Mouse (Mus musculus) MEL (cell line): Measurements from ENCODE around the gene Tmem9. TPM values are rescaled to one million over a fixed set of nuclear protein-coding genes. Genes with fewer than 3 reads are reported as not detected.

ENCODE experiments used
- DNase-seq: peaks from one replicate; pipeline ENCODE4 v3.0.0; 2011; ENCODE audit warnings: low read depth, low spot score
- H3K27ac ChIP-seq: 2 replicates; pipeline ENCODE4 v1.5.1; 2012; ENCODE audit warnings: low read depth, mild to moderate bottlenecking, control low read depth, low read length, moderate library complexity; ENCODE audit not compliant: control insufficient read depth
- H3K27me3 ChIP-seq, 2 experiments: fragments of 150-350 bp in 1 of 2; sonication (generic) in 1 of 2; 2 replicates each; pipeline ENCODE4 v1.6.1; 2012; ENCODE audit warnings: low read length in 2 of 2, mild to moderate bottlenecking in 2 of 2, improper control_type of control experiment in 1 of 2, moderate library complexity in 1 of 2; ENCODE audit not compliant: insufficient read depth in 2 of 2, control insufficient read depth in 1 of 2
- H3K36me3 ChIP-seq, 2 experiments: 2 replicates each; pipeline ENCODE4 v1.6.1; 2012 to 2014; ENCODE audit warnings: low read length in 2 of 2, improper control_type of control experiment in 1 of 2, inconsistent platforms in 1 of 2, mild to moderate bottlenecking in 1 of 2; ENCODE audit not compliant: insufficient read depth in 2 of 2, control insufficient read depth in 1 of 2
- H3K4me1 ChIP-seq, 2 experiments: fragments of 150-350 bp in 1 of 2; sonication (generic) in 1 of 2; 2 replicates each; pipeline ENCODE4 v1.6.1; 2012; ENCODE audit warnings: low read length in 2 of 2, improper control_type of control experiment in 1 of 2, mild to moderate bottlenecking in 1 of 2; ENCODE audit not compliant: insufficient read depth in 2 of 2, control insufficient read depth in 1 of 2
- H3K4me3 ChIP-seq, 2 experiments: fragments of 150-350 bp in 1 of 2; sonication (generic) in 1 of 2; 2 replicates each; pipeline ENCODE4 v1.5.1; 2012; ENCODE audit warnings: low read depth in 2 of 2, low read length in 2 of 2, mild to moderate bottlenecking in 2 of 2, moderate library complexity in 2 of 2, control low read depth in 1 of 2, improper control_type of control experiment in 1 of 2; ENCODE audit not compliant: control insufficient read depth in 1 of 2, insufficient read depth in 1 of 2
- H3K79me2 ChIP-seq: 2 replicates; pipeline ENCODE4 v1.6.1; 2012; ENCODE audit warnings: mild to moderate bottlenecking, low read length, moderate library complexity; ENCODE audit not compliant: control insufficient read depth, poor library complexity, insufficient read depth
- H3K9ac ChIP-seq: 2 replicates; pipeline ENCODE4 v1.6.1; 2012; ENCODE audit warnings: low read depth, mild to moderate bottlenecking, control low read depth, low read length, moderate library complexity; ENCODE audit not compliant: control insufficient read depth, poor library complexity, severe bottlenecking
- H3K9me3 ChIP-seq: fragments of 150-350 bp; sonication (generic); replicated peaks from 2 replicates; pipeline ENCODE4 v1.6.1; 2012; ENCODE audit warnings: mild to moderate bottlenecking, low read length, improper control_type of control experiment, moderate library complexity; ENCODE audit not compliant: insufficient read depth
- CHD2 ChIP-seq: IDR thresholded peaks from 2 replicates; pipeline ENCODE4 v1.6.1; 2011; ENCODE audit warnings: low read length, improper control_type of control experiment
- E2F4 ChIP-seq: IDR thresholded peaks from 2 replicates; pipeline ENCODE4 v1.6.1; 2011; ENCODE audit warnings: low read depth, low read length, improper control_type of control experiment, borderline replicate concordance
- ELF1 ChIP-seq: IDR thresholded peaks from 2 replicates; pipeline ENCODE4 v1.6.1; 2014; ENCODE audit warnings: low read depth, mild to moderate bottlenecking, inconsistent platforms, low read length, improper control_type of control experiment, moderate library complexity
- GABPA ChIP-seq: IDR thresholded peaks from 2 replicates; pipeline ENCODE4 v1.6.1; 2012; ENCODE audit warnings: low read depth, mild to moderate bottlenecking, inconsistent platforms, low read length, improper control_type of control experiment, moderate library complexity
- HCFC1 ChIP-seq: IDR thresholded peaks from 2 replicates; pipeline ENCODE4 v1.6.1; 2012; ENCODE audit warnings: low read depth, mild to moderate bottlenecking, inconsistent platforms, low read length, improper control_type of control experiment, moderate library complexity
- JUND ChIP-seq: IDR thresholded peaks from 2 replicates; pipeline ENCODE4 v1.6.1; 2011; ENCODE audit warnings: low read depth, mild to moderate bottlenecking, improper control_type of control experiment, low read length
- MAX ChIP-seq: IDR thresholded peaks from 2 replicates; pipeline ENCODE4 v1.6.1; 2011; ENCODE audit warnings: low read length, improper control_type of control experiment
- MAZ ChIP-seq: IDR thresholded peaks from 2 replicates; pipeline ENCODE4 v1.6.1; 2012; ENCODE audit warnings: low read depth, mild to moderate bottlenecking, inconsistent platforms, low read length, improper control_type of control experiment
- MEF2A ChIP-seq: IDR thresholded peaks from 2 replicates; pipeline ENCODE4 v1.6.1; 2014; ENCODE audit warnings: low read depth, mild to moderate bottlenecking, inconsistent platforms, low read length, improper control_type of control experiment; ENCODE audit not compliant: poor library complexity, insufficient replicate concordance, severe bottlenecking; ENCODE audit errors: extremely low read depth
- MXI1 ChIP-seq: IDR thresholded peaks from 2 replicates; pipeline ENCODE4 v1.6.1; 2011; ENCODE audit warnings: mild to moderate bottlenecking, low read depth, low read length, improper control_type of control experiment
- NELFE ChIP-seq: IDR thresholded peaks from 2 replicates; pipeline ENCODE4 v1.6.1; 2011; ENCODE audit warnings: low read depth, low read length, improper control_type of control experiment
- NRF1 ChIP-seq: IDR thresholded peaks from 2 replicates; pipeline ENCODE4 v1.6.1; 2014; ENCODE audit warnings: low read depth, mild to moderate bottlenecking, inconsistent platforms, low read length, improper control_type of control experiment, moderate library complexity; ENCODE audit not compliant: poor library complexity, insufficient read depth, severe bottlenecking
- POLR2A ChIP-seq, 2 experiments: IDR thresholded peaks; 2 replicates each; pipeline ENCODE4 v1.6.1; 2011 to 2012; ENCODE audit warnings: low read length in 2 of 2, mild to moderate bottlenecking in 2 of 2, control low read depth in 1 of 2, improper control_type of control experiment in 1 of 2, low read depth in 1 of 2, moderate library complexity in 1 of 2; ENCODE audit not compliant: control insufficient read depth in 1 of 2, insufficient read depth in 1 of 2, poor library complexity in 1 of 2
- TCF12 ChIP-seq: IDR thresholded peaks from 2 replicates; pipeline ENCODE4 v1.6.1; 2014; ENCODE audit warnings: low read depth, mild to moderate bottlenecking, inconsistent platforms, low read length, improper control_type of control experiment, moderate library complexity
- polyA plus RNA-seq, 2 experiments: library from polyadenylated mRNA; stranded (reverse) in 1 of 2; unstranded in 1 of 2; fragments of >175 nt in 1 of 2; fragments of >200 nt in 1 of 2; gene quantifications; 2 replicates each; pipeline versions ENCODE4 v1.2.1 to v1.2.4; 2012; ENCODE audit warnings: low replicate concordance in 2 of 2, low read depth in 1 of 2; ENCODE audit not compliant: insufficient read length in 2 of 2, insufficient read depth in 1 of 2, missing spikeins in 1 of 2
- total RNA-seq: library from RNA; depleted of rRNA; stranded (reverse); fragments of 300-350 nt; gene quantifications from 2 replicates; pipeline ENCODE4 v1.2.3, GENCODE M21; 2012

The Tmem9 gene
- total and polyA plus RNA-seq, 3 experiments, result 52.2 to 82.9 TPM; not detected in 1

- no peak for DNase-seq
- H3K4me1 ChIP-seq, result peaks cover 20 to 26% of the 10 kb centered on the region in 2 experiments
- H3K9ac ChIP-seq, result peak overlapping the region; percentile 70
- H3K79me2 ChIP-seq, result peaks cover 5% of the 10 kb centered on the region; the same call in 1 of the 2 replicates
- peaks cover 2 to 28% of the 10 kb centered on the region in 2 experiments; a peak in 3 of 4 replicates for H3K36me3 ChIP-seq
- H3K4me3 ChIP-seq, result peak overlapping the region; percentile 89 to 97
- H3K27me3 ChIP-seq, result no peaks in the 10 kb centered on the region
- TF ChIP-seq MAX (0 out of 2 replicates have a peak, but pooled peaks have one; percentile 18), MEF2A (no peak), JUND (no peak)
- TF ChIP-seq, all 39 proteins: peak for 1
- Histone ChIP-seq H3K9me3 (no peaks in the 10 kb centered on the region), H3K27ac (peak overlapping the region; percentile 71)
Measured at GRCm38 (mm10) chr1:136017307-136017706, 9.4 kb downstream of the Tmem9 start.

- TF ChIP-seq GABPA, result 0 out of 2 replicates have a peak, but pooled peaks have one; percentile 7
- TF ChIP-seq E2F4, result no peak
- TF ChIP-seq ELF1, result peak; percentile 80
- no peak for TF ChIP-seq MAZ
- peak in 1 of 2 experiments; percentile 50; a peak in 1 of 4 replicates for TF ChIP-seq POLR2A (IDR thresholded peaks at IDR 0.05; ENCODE audit: control insufficient read depth in 1 of 2, insufficient read depth in 1 of 2, low read depth in 1 of 2, low read length in 2 of 2, poor library complexity in 1 of 2)
- peak; percentile 73 for TF ChIP-seq CHD2
- TF ChIP-seq NRF1, result no peak
- TF ChIP-seq NELFE, result peak; percentile 46
- peak; percentile 51 for TF ChIP-seq MXI1
- TF ChIP-seq TCF12, result peak; percentile 26
- peak; percentile 44; the same call in 1 of the 2 replicates for TF ChIP-seq HCFC1
- peaks cover 17 to 26% of the 10 kb centered on the region in 2 experiments for H3K4me1 ChIP-seq
- H3K27ac ChIP-seq, result peak overlapping the region; percentile 71
Measured at GRCm38 (mm10) chr1:136017907-136018313, 10.0 kb downstream of the Tmem9 start.

More at GRCm38 (mm10) chr1:136017907-136018313, 10.0 kb downstream of the Tmem9 start:
- Histone ChIP-seq H3K9me3 (no peaks in the 10 kb centered on the region), H3K9ac (peak overlapping the region; percentile 87), H3K79me2 (peaks cover 5% of the 10 kb centered on the region; the same call in 1 of the 2 replicates), H3K4me3 (peak overlapping the region; percentile 89 to 97), H3K27me3 (no peaks in the 10 kb centered on the region), H3K36me3 (peaks cover 2 to 26% of the 10 kb centered on the region in 2 experiments; a peak in 3 of 4 replicates)
- DNase-seq, result peak; percentile 94
